Mouse (Mus musculus) midbrain, postnatal 0 days (tissue): ENCODE data around the gene Slk. TPM values are rescaled to one million over a fixed set of nuclear protein-coding genes. Genes with fewer than 3 reads are reported as not detected.

ENCODE experiments used
- ATAC-seq: fragments of 200-750 bp; cut with Nextera tagmentation; 2 replicates; pipeline ENCODE4 v1.8.0; 2017; ENCODE audit warnings: moderate number of reproducible peaks, mild to moderate bottlenecking, moderate TSS enrichment, moderate library complexity; ENCODE audit not compliant: low FRiP score
- DNase-seq: peaks from one replicate; pipeline ENCODE4 v3.0.0-alpha.2; 2015; ENCODE audit warnings: low spot score
- H3K27ac ChIP-seq: fragments of 300-500 bp; sonication (generic); 2 replicates; pipeline ENCODE4 v1.5.1; 2014; ENCODE audit warnings: low read depth, mild to moderate bottlenecking, low read length, mixed read lengths
- H3K27me3 ChIP-seq: fragments of 300-500 bp; sonication (generic); 2 replicates; pipeline ENCODE4 v1.6.1; 2014; ENCODE audit warnings: low read length, control low read depth, mixed read lengths; ENCODE audit not compliant: insufficient read depth
- H3K36me3 ChIP-seq: fragments of 300-500 bp; sonication (generic); 2 replicates; pipeline ENCODE4 v1.6.1; 2014; ENCODE audit warnings: low read length, control low read depth, mixed read lengths; ENCODE audit not compliant: insufficient read depth
- H3K4me1 ChIP-seq: fragments of 300-500 bp; sonication (generic); 2 replicates; pipeline ENCODE4 v1.6.1; 2014; ENCODE audit warnings: mild to moderate bottlenecking, control low read depth, antibody characterized with exemption, low read length, mixed read lengths; ENCODE audit not compliant: insufficient read depth
- H3K4me2 ChIP-seq: fragments of 300-500 bp; sonication (generic); 2 replicates; pipeline ENCODE4 v1.6.1; 2014; ENCODE audit warnings: low read depth, mild to moderate bottlenecking, low read length, mixed read lengths; ENCODE audit not compliant: poor library complexity, severe bottlenecking
- H3K4me3 ChIP-seq: fragments of 300-500 bp; sonication (generic); 2 replicates; pipeline ENCODE4 v1.5.1; 2014; ENCODE audit warnings: low read depth, mild to moderate bottlenecking, low read length, moderate library complexity
- H3K9ac ChIP-seq: fragments of 300-500 bp; sonication (generic); replicated peaks from 2 replicates; pipeline ENCODE4 v1.6.1; 2014; ENCODE audit warnings: mild to moderate bottlenecking, low read length, moderate library complexity, mixed read lengths; ENCODE audit not compliant: poor library complexity, severe bottlenecking
- H3K9me3 ChIP-seq: fragments of 300-500 bp; sonication (generic); 2 replicates; pipeline ENCODE4 v1.6.1; 2016; ENCODE audit warnings: low read length, control low read depth
- CTCF ChIP-seq: IDR thresholded peaks from 2 replicates; pipeline ENCODE4 v1.5.1; 2016; ENCODE audit warnings: antibody characterized with exemption, mild to moderate bottlenecking
- WGBS: fragments of 180-500 bp; shearing (Covaris S2); extraction: QIAGEN DNeasy Blood & Tissue Kit; methylation state at CpG from one replicate; pipeline ENCODE4 v1.1.7; 2014; 5-methylcytosine and 5-hydroxymethylcytosine counted together
- polyA plus RNA-seq: library from polyadenylated mRNA; unstranded; fragments of >200 nt; fragmentation: Nextera tagmentation; extraction: Ambion mirVana; gene quantifications from 2 replicates; pipeline ENCODE4 v1.2.1, GENCODE M21; 2015
- total RNA-seq: library from RNA; depleted of rRNA; stranded (reverse); fragments of >200 nt; gene quantifications from 2 replicates; pipeline ENCODE4 v1.2.3, GENCODE M21; 2014

Gene Slk
- total and polyA plus RNA-seq, 2 experiments from 2014 or later, result 4.0 to 19.5 TPM

- Histone ChIP-seq H3K4me1 (no peaks in the 10 kb centered on the region), H3K4me3 (no peak overlapping the region), H3K9ac (no peak overlapping the region), H3K4me2 (no peak overlapping the region), H3K36me3 (peaks cover 7% of the 10 kb centered on the region; the same call in 1 of the 2 replicates), H3K27ac (no peak overlapping the region), H3K9me3 (no peaks in the 10 kb centered on the region), H3K27me3 (no peaks in the 10 kb centered on the region)
- 91% methylated on average over 16 of the region's 16 CpGs for WGBS
- ATAC-seq (no peak), DNase-seq (no peak)
- TF ChIP-seq CTCF, result no peak
Measured at GRCm38 (mm10) chr19:47650366-47651159, 71.1 kb downstream of the Slk start.

GRCm38 (mm10) chr19:47651160-47651480 lies 71.6 kb downstream of the Slk start:
- Histone ChIP-seq H3K9ac (no peak overlapping the region), H3K27me3 (no peaks in the 10 kb centered on the region), H3K4me3 (no peak overlapping the region), H3K36me3 (peaks cover 7% of the 10 kb centered on the region; the same call in 1 of the 2 replicates), H3K9me3 (no peaks in the 10 kb centered on the region), H3K4me2 (no peak overlapping the region), H3K4me1 (no peaks in the 10 kb centered on the region), H3K27ac (no peak overlapping the region)
- DNase-seq, result no peak
- no peak for ATAC-seq
- TF ChIP-seq CTCF, result no peak
- 94% methylated on average over 5 of the region's 5 CpGs for whole genome bisulfite sequencing

GRCm38 (mm10) chr19:47652255-47652654 lies 72.8 kb downstream of the Slk start:
- WGBS, result 76% methylated on average over 8 of the region's 8 CpGs
- Histone ChIP-seq H3K27ac (no peak overlapping the region), H3K4me2 (no peak overlapping the region), H3K9me3 (no peaks in the 10 kb centered on the region), H3K9ac (no peak overlapping the region), H3K27me3 (no peaks in the 10 kb centered on the region), H3K36me3 (peaks cover 6% of the 10 kb centered on the region; the same call in 1 of the 2 replicates), H3K4me3 (no peak overlapping the region), H3K4me1 (no peaks in the 10 kb centered on the region)
- TF ChIP-seq CTCF, result no peak
- ATAC-seq (no peak), DNase-seq (no peak)

GRCm38 (mm10) chr19:47653173-47653572 lies 73.7 kb downstream of the Slk start:
- H3K4me2 ChIP-seq, result no peak overlapping the region
- ATAC-seq (no peak), DNase-seq (no peak)
- no peak for TF ChIP-seq CTCF
- no peaks in the 10 kb centered on the region for H3K27me3 ChIP-seq
- no peaks in the 10 kb centered on the region for H3K36me3 ChIP-seq
- no peak overlapping the region for H3K4me3 ChIP-seq
- H3K9ac ChIP-seq, result no peak overlapping the region
- H3K4me1 ChIP-seq, result no peaks in the 10 kb centered on the region
- WGBS, result 87% methylated on average over 8 of the region's 8 CpGs
- H3K9me3 ChIP-seq, result no peaks in the 10 kb centered on the region
- H3K27ac ChIP-seq, result no peak overlapping the region

- DNase-seq (no peak), ATAC-seq (no peak)
- Histone ChIP-seq H3K9me3 (no peaks in the 10 kb centered on the region), H3K4me1 (0 out of 2 replicates have a peak, but pooled peaks cover 3% of the 10 kb centered on the region), H3K9ac (no peak overlapping the region), H3K36me3 (no peaks in the 10 kb centered on the region), H3K4me3 (no peak overlapping the region), H3K27me3 (no peaks in the 10 kb centered on the region), H3K4me2 (no peak overlapping the region), H3K27ac (no peak overlapping the region)
- WGBS, result 78% methylated on average over 11 of the region's 11 CpGs
- no peak for TF ChIP-seq CTCF
Measured at GRCm38 (mm10) chr19:47654896-47655295, 75.4 kb downstream of the Slk start.

- ATAC-seq (peak; percentile 67), DNase-seq (peak; percentile 73)
- no peaks in the 10 kb centered on the region for H3K9me3 ChIP-seq
- 13% methylated on average over 5 of the region's 5 CpGs for WGBS
- no peak overlapping the region for H3K4me2 ChIP-seq
- TF ChIP-seq CTCF, result peak; percentile 82
- no peaks in the 10 kb centered on the region for H3K27me3 ChIP-seq
- no peaks in the 10 kb centered on the region for H3K36me3 ChIP-seq
- peak overlapping the region; percentile 33; the same call in 1 of the 2 replicates for H3K27ac ChIP-seq
- H3K4me3 ChIP-seq, result no peak overlapping the region
- H3K9ac ChIP-seq, result no peak overlapping the region; the same call in 1 of the 2 replicates
- 0 out of 2 replicates have a peak, but pooled peaks cover 3% of the 10 kb centered on the region for H3K4me1 ChIP-seq
Measured at GRCm38 (mm10) chr19:47658914-47659535, 79.5 kb downstream of the Slk start.
